Mouse (Mus musculus): ENCODE measurements around the gene Rbfox1. TPM values are rescaled to one million over a fixed set of nuclear protein-coding genes. Genes with fewer than 3 reads are reported as not detected.

Rbfox1 gene
- polyA plus RNA-seq, 1 experiment from 2014 or later: 1.9 TPM

DNA sequence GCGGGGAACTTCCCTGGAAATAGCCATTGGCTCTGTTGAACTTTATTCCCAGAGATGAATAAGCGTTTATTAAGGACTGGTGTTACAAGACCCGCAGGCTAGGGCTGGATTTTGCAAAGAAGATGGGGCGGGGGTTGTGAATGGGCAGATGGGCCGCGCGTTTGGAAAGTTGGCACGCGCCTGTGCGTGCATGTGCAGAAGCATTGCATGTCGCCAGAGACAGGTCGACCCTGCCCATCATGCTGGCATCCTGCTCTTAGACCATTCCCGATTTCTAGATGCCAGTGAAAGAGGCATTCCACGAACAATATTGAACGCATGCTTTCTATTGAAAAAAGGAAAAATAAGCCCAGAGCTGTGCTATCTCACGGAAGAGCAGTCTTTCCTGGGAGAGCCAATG lies 464.2 kb downstream of the Rbfox1 start:
- ATAC-seq (ENCODE audit: low FRiP score, low TSS enrichment) (no peak), DNase-seq (ENCODE audit: low spot score) (no peak)
- no peaks in the 10 kb centered on the region for H3K9me3 ChIP-seq (ENCODE audit: control insufficient read depth, low read length)
- H3K36me3 ChIP-seq (ENCODE audit: control insufficient read depth, insufficient read depth, low read length): no peaks in the 10 kb centered on the region
- no peak overlapping the region for H3K4me3 ChIP-seq (ENCODE audit: low read depth, low read length)
- 30% methylated on average over 16 of the region's 16 CpGs for WGBS
- H3K4me1 ChIP-seq (replicated peaks; ENCODE audit: control insufficient read depth, insufficient read depth): no peaks in the 10 kb centered on the region
- H3K9ac ChIP-seq (ENCODE audit: low read length): no peak overlapping the region
- no peak overlapping the region for H3K27ac ChIP-seq (replicated peaks)
- no peak for TF ChIP-seq CTCF (IDR thresholded peaks at IDR 0.05; ENCODE audit: low read depth)
- TF ChIP-seq EP300 (optimal IDR thresholded peaks at IDR 0.05): no peak
- no peak overlapping the region for H3K4me2 ChIP-seq (replicated peaks; ENCODE audit: low read depth)
- no peaks in the 10 kb centered on the region; the same call in 1 of the 2 replicates for H3K27me3 ChIP-seq (ENCODE audit: control insufficient read depth, insufficient read depth, low read length)

DNA sequence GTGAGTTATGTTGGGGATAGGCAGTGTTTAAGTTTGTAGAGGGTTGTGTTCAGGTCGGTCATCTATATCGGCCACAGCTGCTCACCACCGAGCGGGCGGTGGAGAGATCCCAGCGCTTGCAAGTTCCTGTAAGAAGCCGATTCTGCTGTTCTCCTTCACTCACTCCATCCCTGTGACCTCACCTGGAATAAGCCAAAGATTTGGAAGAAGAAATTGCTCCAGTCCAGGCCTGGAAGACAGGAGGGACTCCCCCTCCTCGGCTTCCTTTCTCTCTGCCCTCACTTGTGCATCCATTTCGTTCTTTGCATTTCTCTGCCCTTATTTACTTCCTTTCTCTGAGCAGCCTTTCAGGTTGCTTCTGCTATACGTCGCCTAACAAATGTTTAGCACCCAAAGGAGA lies 465.1 kb downstream of the Rbfox1 start:
- 84% methylated on average over 11 of the region's 11 CpGs for WGBS
- no peak for ATAC-seq (ENCODE audit: low FRiP score, low TSS enrichment)
- H3K4me2 ChIP-seq (replicated peaks; ENCODE audit: low read depth): no peak overlapping the region
- H3K27ac ChIP-seq (replicated peaks): no peak overlapping the region
- no peaks in the 10 kb centered on the region; the same call in 1 of the 2 replicates for H3K27me3 ChIP-seq (ENCODE audit: control insufficient read depth, insufficient read depth, low read length)
- no peaks in the 10 kb centered on the region for H3K36me3 ChIP-seq (ENCODE audit: control insufficient read depth, insufficient read depth, low read length)
- H3K4me3 ChIP-seq (ENCODE audit: low read depth, low read length): no peak overlapping the region
- no peaks in the 10 kb centered on the region for H3K9me3 ChIP-seq (ENCODE audit: control insufficient read depth, low read length)
- DNase-seq (ENCODE audit: low spot score): no peak
- TF ChIP-seq CTCF (IDR thresholded peaks at IDR 0.05; ENCODE audit: low read depth) (no peak), EP300 (optimal IDR thresholded peaks at IDR 0.05) (no peak)
- no peaks in the 10 kb centered on the region for H3K4me1 ChIP-seq (replicated peaks; ENCODE audit: control insufficient read depth, insufficient read depth)
- H3K9ac ChIP-seq (ENCODE audit: low read length): no peak overlapping the region

DNA sequence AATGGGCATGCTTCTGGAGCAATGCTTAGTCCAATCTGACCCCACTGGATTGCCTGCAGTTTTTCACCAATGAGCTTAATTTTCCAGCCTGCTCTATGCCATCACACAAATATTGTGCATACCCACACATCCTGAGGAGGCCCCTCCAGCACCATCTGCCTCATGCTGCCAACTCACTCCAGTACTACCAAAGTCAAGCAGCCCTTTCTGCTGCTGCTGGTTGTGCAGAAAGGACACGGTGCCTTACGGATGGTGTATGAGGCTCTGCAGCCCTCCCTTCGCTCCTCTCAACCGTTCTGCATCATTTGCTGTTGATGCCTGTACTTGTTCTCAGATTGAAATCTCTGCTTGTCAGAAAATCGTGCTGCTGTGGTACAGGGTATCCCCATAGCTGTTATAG lies 468.0 kb downstream of the Rbfox1 start:
- no peaks in the 10 kb centered on the region for H3K36me3 ChIP-seq (ENCODE audit: control insufficient read depth, insufficient read depth, low read length)
- H3K4me1 ChIP-seq (replicated peaks; ENCODE audit: control insufficient read depth, insufficient read depth): no peaks in the 10 kb centered on the region
- ATAC-seq (ENCODE audit: low FRiP score, low TSS enrichment): no peak
- TF ChIP-seq EP300 (optimal IDR thresholded peaks at IDR 0.05): no peak
- no peak for TF ChIP-seq CTCF (IDR thresholded peaks at IDR 0.05; ENCODE audit: low read depth)
- H3K4me2 ChIP-seq (replicated peaks; ENCODE audit: low read depth): no peak overlapping the region
- WGBS: 80% methylated on average over 5 of the region's 5 CpGs
- H3K9ac ChIP-seq (ENCODE audit: low read length): no peak overlapping the region
- DNase-seq (ENCODE audit: low spot score): no peak
- no peaks in the 10 kb centered on the region for H3K9me3 ChIP-seq (ENCODE audit: control insufficient read depth, low read length)
- H3K27ac ChIP-seq (replicated peaks): no peak overlapping the region
- H3K27me3 ChIP-seq (ENCODE audit: control insufficient read depth, insufficient read depth, low read length): no peaks in the 10 kb centered on the region; the same call in 1 of the 2 replicates
- H3K4me3 ChIP-seq (ENCODE audit: low read depth, low read length): no peak overlapping the region

DNA sequence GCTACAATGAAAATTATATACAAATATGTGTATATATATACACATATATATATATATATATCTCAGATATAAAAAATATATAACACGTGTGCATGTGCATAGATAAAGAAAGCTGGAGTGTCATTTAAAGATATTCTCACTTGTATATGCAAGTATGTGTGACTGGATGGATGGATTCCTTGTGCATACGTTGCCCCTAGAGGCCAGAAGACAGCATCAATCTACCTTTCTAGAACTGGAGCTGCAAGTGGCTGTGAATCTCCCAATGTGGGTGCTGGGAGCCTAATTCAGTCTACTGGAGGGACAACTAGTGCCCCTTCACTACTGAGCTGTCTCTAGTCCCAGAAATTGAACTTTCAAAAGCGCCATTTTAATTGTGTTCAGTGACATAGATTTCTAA lies 471.8 kb downstream of the Rbfox1 start:
- WGBS: 66% methylated on average over 3 of the region's 3 CpGs
- H3K4me2 ChIP-seq (replicated peaks; ENCODE audit: low read depth): no peak overlapping the region
- TF ChIP-seq CTCF (IDR thresholded peaks at IDR 0.05; ENCODE audit: low read depth): peak; percentile 20; the same call in 1 of the 2 replicates
- TF ChIP-seq EP300 (optimal IDR thresholded peaks at IDR 0.05): no peak

DNA sequence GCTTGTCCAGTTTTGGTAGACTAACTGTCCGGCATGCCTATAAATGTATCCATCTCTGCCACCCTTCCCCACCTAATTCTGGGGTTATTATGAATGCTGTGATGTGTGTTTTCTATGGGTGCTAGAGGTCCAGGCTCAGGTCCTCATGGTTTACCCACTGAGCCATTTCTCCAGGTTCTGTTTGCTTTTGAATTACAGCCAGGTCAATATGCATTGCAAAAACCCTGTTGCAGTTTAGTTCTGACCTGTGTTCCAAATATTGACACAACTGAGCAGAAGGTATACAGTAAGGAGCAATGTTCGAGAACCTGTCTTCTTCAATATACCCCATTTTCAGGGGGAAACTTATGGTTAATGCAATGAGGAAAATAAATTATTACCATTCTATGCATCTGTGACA lies 480.6 kb downstream of the Rbfox1 start:
- no peaks in the 10 kb centered on the region for H3K27me3 ChIP-seq (ENCODE audit: control insufficient read depth, insufficient read depth, low read length)
- ATAC-seq (ENCODE audit: low FRiP score, low TSS enrichment): no peak
- no peaks in the 10 kb centered on the region for H3K36me3 ChIP-seq (ENCODE audit: control insufficient read depth, insufficient read depth, low read length)
- no peak for DNase-seq (ENCODE audit: low spot score)
- no peaks in the 10 kb centered on the region for H3K9me3 ChIP-seq (ENCODE audit: control insufficient read depth, low read length)
- no peak overlapping the region for H3K4me2 ChIP-seq (replicated peaks; ENCODE audit: low read depth)
- no peak overlapping the region for H3K9ac ChIP-seq (ENCODE audit: low read length)
- no peaks in the 10 kb centered on the region for H3K4me1 ChIP-seq (replicated peaks; ENCODE audit: control insufficient read depth, insufficient read depth)
- 71% methylated on average over 2 of the region's 2 CpGs for WGBS
- no peak overlapping the region for H3K27ac ChIP-seq (replicated peaks)
- H3K4me3 ChIP-seq (ENCODE audit: low read depth, low read length): no peak overlapping the region
- TF ChIP-seq EP300 (optimal IDR thresholded peaks at IDR 0.05): no peak
- TF ChIP-seq CTCF (IDR thresholded peaks at IDR 0.05; ENCODE audit: low read depth): no peak

More for the DNA sequence above, 471.8 kb downstream of the Rbfox1 start:
- Histone ChIP-seq H3K27ac (replicated peaks) (no peak overlapping the region), H3K4me3 (ENCODE audit: low read depth, low read length) (no peak overlapping the region), H3K36me3 (ENCODE audit: control insufficient read depth, insufficient read depth, low read length) (no peaks in the 10 kb centered on the region), H3K9ac (ENCODE audit: low read length) (no peak overlapping the region), H3K4me1 (replicated peaks; ENCODE audit: control insufficient read depth, insufficient read depth) (no peaks in the 10 kb centered on the region), H3K9me3 (ENCODE audit: control insufficient read depth, low read length) (no peaks in the 10 kb centered on the region), H3K27me3 (ENCODE audit: control insufficient read depth, insufficient read depth, low read length) (no peaks in the 10 kb centered on the region)
- DNase-seq (ENCODE audit: low spot score) (no peak), ATAC-seq (ENCODE audit: low FRiP score, low TSS enrichment) (no peak)

DNA sequence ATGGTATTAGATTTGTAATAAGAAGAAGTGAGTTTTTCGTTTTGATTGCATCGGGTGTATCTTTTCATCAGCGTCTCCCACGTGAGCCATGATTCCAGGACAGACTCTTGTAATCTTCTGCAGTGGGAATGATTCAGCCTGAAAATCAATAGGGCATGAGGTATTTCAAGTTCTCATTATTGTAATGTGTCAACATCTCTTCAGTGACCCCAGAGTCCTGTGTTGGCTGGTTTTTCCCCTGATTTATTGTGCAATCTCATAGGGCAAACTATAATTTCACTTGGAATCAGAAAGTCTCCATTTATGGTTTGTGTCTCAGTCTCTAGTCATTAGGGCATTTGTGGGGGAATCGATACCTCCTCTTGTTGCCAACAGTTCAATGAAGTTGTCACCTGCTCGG lies 481.5 kb downstream of the Rbfox1 start:
- no peaks in the 10 kb centered on the region for H3K4me1 ChIP-seq (replicated peaks; ENCODE audit: control insufficient read depth, insufficient read depth)
- H3K4me3 ChIP-seq (ENCODE audit: low read depth, low read length): no peak overlapping the region
- 77% methylated on average over 6 of the region's 6 CpGs for WGBS
- TF ChIP-seq EP300 (optimal IDR thresholded peaks at IDR 0.05) (no peak), CTCF (IDR thresholded peaks at IDR 0.05; ENCODE audit: low read depth) (no peak)
- no peaks in the 10 kb centered on the region for H3K27me3 ChIP-seq (ENCODE audit: control insufficient read depth, insufficient read depth, low read length)
- no peak overlapping the region for H3K9ac ChIP-seq (ENCODE audit: low read length)
- no peak for DNase-seq (ENCODE audit: low spot score)
- ATAC-seq (ENCODE audit: low FRiP score, low TSS enrichment): no peak
- no peak overlapping the region for H3K27ac ChIP-seq (replicated peaks)
- no peaks in the 10 kb centered on the region for H3K36me3 ChIP-seq (ENCODE audit: control insufficient read depth, insufficient read depth, low read length)
- H3K4me2 ChIP-seq (replicated peaks; ENCODE audit: low read depth): no peak overlapping the region
- H3K9me3 ChIP-seq (ENCODE audit: control insufficient read depth, low read length): no peaks in the 10 kb centered on the region
